Mouse (Mus musculus) cerebral cortex, adult 2 months (tissue): Measurements from ENCODE around the gene 4933405L10Rik.

Source experiments
- WGBS: fragments of 180-500 bp; shearing (Covaris S2); methylation state at CpG from one replicate; pipeline ENCODE4 v1.1.7; 2018; 5-methylcytosine and 5-hydroxymethylcytosine counted together

Gene 4933405L10Rik

GRCm38 (mm10) chr8:105754688-105755087 lies 47.2 kb downstream of the 4933405L10Rik start:
- 97% methylated on average over 2 of the region's 2 CpGs for WGBS

GRCm38 (mm10) chr8:105757796-105758276 lies 50.4 kb downstream of the 4933405L10Rik start:
- 2% methylated on average over 12 of the region's 12 CpGs for WGBS

- 3% methylated on average over 57 of the region's 57 CpGs for WGBS
Measured at GRCm38 (mm10) chr8:105758277-105759108, 51.0 kb downstream of the 4933405L10Rik start, which contains the start of gene Gfod2. Gfod2 (minus strand) TSS chr8:105758664.
